Comparison of ENCODE assay signal across 12 mouse cellular contexts in the genomic region with DNA sequence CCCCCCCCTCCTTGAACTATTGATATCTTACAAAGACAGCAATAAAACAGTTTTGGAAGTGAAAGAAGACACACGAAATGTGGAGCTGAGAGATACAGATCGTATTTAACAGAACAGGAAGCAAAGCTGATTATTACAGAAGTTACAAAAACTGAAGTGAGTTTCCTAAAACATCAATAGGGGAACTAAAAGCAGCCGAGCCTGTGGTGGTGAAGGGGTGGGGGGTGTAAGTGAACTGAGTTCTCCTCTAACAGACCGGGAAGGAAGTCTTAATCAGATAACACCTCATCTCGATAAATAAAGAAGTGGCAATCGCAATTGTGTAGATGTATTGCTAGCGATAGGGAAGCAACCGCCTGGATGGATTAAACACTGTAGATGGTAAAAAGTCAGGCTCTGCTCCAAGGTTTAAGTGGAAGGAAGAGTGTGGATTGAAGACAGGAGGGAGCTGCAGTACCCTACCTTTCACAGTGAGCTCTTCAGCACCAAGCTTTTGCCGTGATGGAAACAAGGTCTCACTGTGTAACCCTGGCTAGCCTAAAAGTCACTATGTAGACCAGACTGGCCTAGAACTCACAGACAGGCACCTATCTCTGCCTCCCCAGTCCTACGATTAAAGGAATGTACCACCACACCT. TPM values are rescaled to one million over a fixed set of nuclear protein-coding genes. Genes with fewer than 3 reads are reported as not detected.
A peak's percentile ranks its signal among the peaks of the same experiment; 100 is the strongest.
DNase-seq lines count a peak whose midpoint lies in the region; ATAC-seq lines count a peak whose summit lies in the region.
"Had no signal": no experiment of that assay in that cellular context is flagged by ENCODE, and none has a peak within 500 bp of the region (broad histone marks: within the 10 kb centered on the region; RNA-seq: fewer than 3 reads in every experiment).

No protein-coding gene starts in this region.

- WGBS in lung, embryonic 16.5 days: 30% methylated on average over 10 of the region's 10 CpGs

- H3K9me3 ChIP-seq in lung, embryonic 16.5 days (ENCODE audit: control insufficient read depth, low read length): no peaks in the 10 kb centered on the region
- H3K9me3 ChIP-seq: embryonic facial prominence, embryonic 10.5 days; heart, embryonic 13.5 days had no signal

- DNase-seq in A20 (ENCODE audit: low read depth, low spot score) (peak; percentile 87), MEL-GATA-1-ER (ENCODE audit: extremely low read depth, low read depth) (peak; percentile 87)
- peak; percentile 35 for DNase-seq in skeletal muscle tissue, adult 2 months (ENCODE audit: low read depth, low spot score)
- no peak for DNase-seq in right cerebral cortex, postnatal 36 days (ENCODE audit: low spot score in 2 of 2)
- no peak for DNase-seq in ovary, adult 18-20 months (ENCODE audit: low spot score)
- DNase-seq in retina, embryonic 14.5 days (ENCODE audit: low spot score): no peak
- no peak for DNase-seq in left cerebral cortex, postnatal 4 days
- DNase-seq: forebrain, postnatal 0 days had no signal

- intact Hi-C loops in left cerebral cortex, postnatal 4 days (cut with DNase I): no loop called here

- H3K4me2 ChIP-seq in lung, embryonic 16.5 days (ENCODE audit: low read depth, low read length): no peak overlapping the region
- H3K4me2 ChIP-seq: heart, embryonic 13.5 days; limb, embryonic 13.5 days had no signal

- no peak overlapping the region for H3K9ac ChIP-seq in lung, embryonic 16.5 days (ENCODE audit: low read length)
- H3K9ac ChIP-seq: forebrain, postnatal 0 days; heart, embryonic 13.5 days; limb, embryonic 13.5 days had no signal

- no peaks in the 10 kb centered on the region for H3K27me3 ChIP-seq in lung, embryonic 16.5 days (ENCODE audit: control insufficient read depth, insufficient read depth, low read depth, low read length)
- H3K27me3 ChIP-seq: heart, embryonic 13.5 days; limb, embryonic 13.5 days had no signal

- peaks cover 7% of the 10 kb centered on the region; the same call in 1 of the 2 replicates for H3K4me1 ChIP-seq in lung, embryonic 16.5 days (replicated peaks; ENCODE audit: control insufficient read depth, insufficient read depth, low read length)
- H3K4me1 ChIP-seq: embryonic facial prominence, embryonic 10.5 days; limb, embryonic 13.5 days had no signal

- no peak overlapping the region for H3K27ac ChIP-seq in lung, embryonic 16.5 days (ENCODE audit: low read length)
- H3K27ac ChIP-seq: embryonic facial prominence, embryonic 10.5 days; heart, embryonic 13.5 days; limb, embryonic 13.5 days had no signal

- peak; percentile 44; the same call in 1 of the 2 replicates for ATAC-seq in lung, embryonic 16.5 days (ENCODE audit: low read depth)
- ATAC-seq: forebrain, postnatal 0 days had no signal

- no peak overlapping the region for H3K4me3 ChIP-seq in lung, embryonic 16.5 days (ENCODE audit: low read length)
- H3K4me3 ChIP-seq: embryonic facial prominence, embryonic 10.5 days; heart, embryonic 13.5 days; limb, embryonic 13.5 days had no signal

- no peaks in the 10 kb centered on the region for H3K36me3 ChIP-seq in lung, embryonic 16.5 days (ENCODE audit: control insufficient read depth, insufficient read depth, low read length)
- H3K36me3 ChIP-seq: embryonic facial prominence, embryonic 10.5 days; heart, embryonic 13.5 days; limb, embryonic 13.5 days had no signal

RNA-seq across cellular contexts. Expression of a gene that starts 31.2 kb away (rescaled TPM):
- polyA plus RNA-seq in lung, embryonic 16.5 days (2015; fragmentation: Nextera tagmentation; extraction: Ambion mirVana): 315 and 329 TPM in 2 replicates
- total RNA-seq in left cerebral cortex, postnatal 4 days (2021): 100 to 1,000 TPM; 298 to 322 TPM

Comparison
In these comparisons a context has a peak if more than half of its experiments do, and no peak if none do; other contexts are left out.
1. DNase-seq: peak in A20 (single experiment), MEL-GATA-1-ER (single experiment) and skeletal muscle tissue, adult 2 months (single experiment); none in right cerebral cortex, postnatal 36 days (0 of 2), ovary, adult 18-20 months (single experiment), retina, embryonic 14.5 days (single experiment) and left cerebral cortex, postnatal 4 days (single experiment).